Mouse (Mus musculus): ENCODE results near the gene Slco3a1. TPM values are rescaled to one million over a fixed set of nuclear protein-coding genes. Genes with fewer than 3 reads are reported as not detected.

The Slco3a1 gene
- polyA plus RNA-seq, 1 experiment from 2014 or later: 8.1 TPM

- Histone ChIP-seq H3K9me3 (no peaks in the 10 kb centered on the region), H3K4me3 (replicated peaks) (no peak overlapping the region), H3K36me3 (no peaks in the 10 kb centered on the region), H3K9ac (no peak overlapping the region), H3K4me1 (replicated peaks) (no peaks in the 10 kb centered on the region), H3K27ac (no peak overlapping the region), H3K27me3 (replicated peaks) (no peaks in the 10 kb centered on the region), H3K4me2 (replicated peaks) (no peak overlapping the region)
- WGBS: 93% methylated on average over 5 of the region's 5 CpGs
- ATAC-seq: no peak
These were observed 55.1 kb downstream of the Slco3a1 start for GRCm38 (mm10) chr7:74499470-74499869.

- no peak for ATAC-seq
- H3K4me2 ChIP-seq (replicated peaks): no peak overlapping the region
- WGBS: 85% methylated on average over 4 of the region's 4 CpGs
These were observed 56.2 kb downstream of the Slco3a1 start for GRCm38 (mm10) chr7:74498266-74498980.

GRCm38 (mm10) chr7:74497203-74497602 is 57.4 kb downstream of the Slco3a1 start:
- no peaks in the 10 kb centered on the region for H3K9me3 ChIP-seq
- H3K4me1 ChIP-seq (replicated peaks): no peaks in the 10 kb centered on the region
- no peak overlapping the region for H3K9ac ChIP-seq
- 54% methylated on average over 2 of the region's 2 CpGs for WGBS
- H3K4me3 ChIP-seq (replicated peaks): no peak overlapping the region
- no peaks in the 10 kb centered on the region for H3K27me3 ChIP-seq (replicated peaks)
- H3K27ac ChIP-seq: no peak overlapping the region
- no peak overlapping the region for H3K4me2 ChIP-seq (replicated peaks)
- H3K36me3 ChIP-seq: no peaks in the 10 kb centered on the region
- no peak for ATAC-seq

More at GRCm38 (mm10) chr7:74498266-74498980, 56.2 kb downstream of the Slco3a1 start:
- Histone ChIP-seq H3K36me3 (no peaks in the 10 kb centered on the region), H3K27me3 (replicated peaks) (no peaks in the 10 kb centered on the region), H3K4me3 (replicated peaks) (no peak overlapping the region), H3K27ac (no peak overlapping the region), H3K9me3 (no peaks in the 10 kb centered on the region), H3K9ac (no peak overlapping the region), H3K4me1 (replicated peaks) (no peaks in the 10 kb centered on the region)

GRCm38 (mm10) chr7:74495451-74495850 is 59.1 kb downstream of the Slco3a1 start:
- no peaks in the 10 kb centered on the region for H3K27me3 ChIP-seq (replicated peaks)
- H3K4me2 ChIP-seq (replicated peaks): no peak overlapping the region
- H3K9me3 ChIP-seq: no peaks in the 10 kb centered on the region
- no peak overlapping the region for H3K9ac ChIP-seq
- no peak for ATAC-seq
- no peaks in the 10 kb centered on the region for H3K36me3 ChIP-seq
- 0 out of 2 replicates have a peak, but pooled peaks cover 7% of the 10 kb centered on the region for H3K4me1 ChIP-seq (replicated peaks)
- no peak overlapping the region for H3K27ac ChIP-seq
- H3K4me3 ChIP-seq (replicated peaks): no peak overlapping the region
- WGBS: 80% methylated on average over 2 of the region's 2 CpGs

- H3K4me3 ChIP-seq (replicated peaks): no peak overlapping the region
- H3K4me1 ChIP-seq (replicated peaks): 0 out of 2 replicates have a peak, but pooled peaks cover 7% of the 10 kb centered on the region
- H3K27ac ChIP-seq: no peak overlapping the region
- H3K9me3 ChIP-seq: no peaks in the 10 kb centered on the region
- no peak for ATAC-seq
- no peak overlapping the region for H3K4me2 ChIP-seq (replicated peaks)
- no peak overlapping the region for H3K9ac ChIP-seq
- no peaks in the 10 kb centered on the region for H3K36me3 ChIP-seq
- 83% methylated on average over 1 of the region's 1 CpGs for WGBS
- H3K27me3 ChIP-seq (replicated peaks): no peaks in the 10 kb centered on the region
These were observed 60.8 kb downstream of the Slco3a1 start for GRCm38 (mm10) chr7:74493775-74494174.

- no peak overlapping the region for H3K9ac ChIP-seq
These were observed 62.8 kb downstream of the Slco3a1 start for GRCm38 (mm10) chr7:74491683-74492355.

GRCm38 (mm10) chr7:74488141-74488540 is 66.4 kb downstream of the Slco3a1 start:
- no peaks in the 10 kb centered on the region for H3K36me3 ChIP-seq
- 0 out of 2 replicates have a peak, but pooled peaks cover 7% of the 10 kb centered on the region for H3K4me1 ChIP-seq (replicated peaks)
- H3K9me3 ChIP-seq: no peaks in the 10 kb centered on the region
- 89% methylated on average over 3 of the region's 3 CpGs for WGBS
- H3K27me3 ChIP-seq (replicated peaks): no peaks in the 10 kb centered on the region
- no peak overlapping the region for H3K4me3 ChIP-seq (replicated peaks)
- no peak for ATAC-seq
- no peak overlapping the region for H3K4me2 ChIP-seq (replicated peaks)
- H3K27ac ChIP-seq: no peak overlapping the region
- H3K9ac ChIP-seq: no peak overlapping the region

More at GRCm38 (mm10) chr7:74491683-74492355, 62.8 kb downstream of the Slco3a1 start:
- WGBS: 44% methylated on average over 9 of the region's 9 CpGs
- Histone ChIP-seq H3K4me3 (replicated peaks) (no peak overlapping the region), H3K4me2 (replicated peaks) (no peak overlapping the region), H3K27ac (no peak overlapping the region), H3K27me3 (replicated peaks) (no peaks in the 10 kb centered on the region), H3K4me1 (replicated peaks) (0 out of 2 replicates have a peak, but pooled peaks cover 7% of the 10 kb centered on the region), H3K36me3 (no peaks in the 10 kb centered on the region), H3K9me3 (no peaks in the 10 kb centered on the region)
- no peak for ATAC-seq

GRCm38 (mm10) chr7:74487727-74488126 is 66.9 kb downstream of the Slco3a1 start:
- no peak for ATAC-seq
- H3K4me1 ChIP-seq (replicated peaks): 0 out of 2 replicates have a peak, but pooled peaks cover 7% of the 10 kb centered on the region
- no peak overlapping the region for H3K4me3 ChIP-seq (replicated peaks)
- no peaks in the 10 kb centered on the region for H3K36me3 ChIP-seq
- H3K9me3 ChIP-seq: no peaks in the 10 kb centered on the region
- H3K9ac ChIP-seq: no peak overlapping the region
- H3K27ac ChIP-seq: no peak overlapping the region
- no peaks in the 10 kb centered on the region for H3K27me3 ChIP-seq (replicated peaks)
- WGBS: 77% methylated on average over 3 of the region's 3 CpGs
- no peak overlapping the region for H3K4me2 ChIP-seq (replicated peaks)

GRCm38 (mm10) chr7:74486083-74486482 is 68.5 kb downstream of the Slco3a1 start:
- Histone ChIP-seq H3K27ac (no peak overlapping the region), H3K36me3 (no peaks in the 10 kb centered on the region), H3K4me3 (replicated peaks) (no peak overlapping the region), H3K9me3 (no peaks in the 10 kb centered on the region), H3K27me3 (replicated peaks) (no peaks in the 10 kb centered on the region), H3K4me2 (replicated peaks) (no peak overlapping the region), H3K9ac (no peak overlapping the region), H3K4me1 (replicated peaks) (no peaks in the 10 kb centered on the region)
- 92% methylated on average over 4 of the region's 4 CpGs for WGBS
- ATAC-seq: no peak

GRCm38 (mm10) chr7:74485669-74486068 is 68.9 kb downstream of the Slco3a1 start:
- H3K27me3 ChIP-seq (replicated peaks): no peaks in the 10 kb centered on the region
- H3K4me3 ChIP-seq (replicated peaks): no peak overlapping the region
- H3K9ac ChIP-seq: no peak overlapping the region
- no peak overlapping the region for H3K4me2 ChIP-seq (replicated peaks)
- H3K4me1 ChIP-seq (replicated peaks): no peaks in the 10 kb centered on the region
- no peak overlapping the region for H3K27ac ChIP-seq
- ATAC-seq: no peak
- 92% methylated on average over 2 of the region's 2 CpGs for WGBS
- no peaks in the 10 kb centered on the region for H3K36me3 ChIP-seq
- no peaks in the 10 kb centered on the region for H3K9me3 ChIP-seq

- Histone ChIP-seq H3K36me3 (no peaks in the 10 kb centered on the region), H3K9me3 (no peaks in the 10 kb centered on the region), H3K4me3 (replicated peaks) (no peak overlapping the region), H3K4me1 (replicated peaks) (no peaks in the 10 kb centered on the region), H3K9ac (no peak overlapping the region), H3K4me2 (replicated peaks) (no peak overlapping the region), H3K27ac (no peak overlapping the region), H3K27me3 (replicated peaks) (no peaks in the 10 kb centered on the region)
- WGBS: 89% methylated on average over 2 of the region's 2 CpGs
- no peak for ATAC-seq
These were observed 70.6 kb downstream of the Slco3a1 start for GRCm38 (mm10) chr7:74484024-74484385.

- no peak for ATAC-seq
These were observed 71.1 kb downstream of the Slco3a1 start for GRCm38 (mm10) chr7:74483294-74484023.

More at GRCm38 (mm10) chr7:74483294-74484023, 71.1 kb downstream of the Slco3a1 start:
- no peaks in the 10 kb centered on the region for H3K27me3 ChIP-seq (replicated peaks)
- 68% methylated on average over 3 of the region's 3 CpGs for WGBS
- no peaks in the 10 kb centered on the region for H3K36me3 ChIP-seq
- no peak overlapping the region for H3K4me2 ChIP-seq (replicated peaks)
- no peak overlapping the region for H3K4me3 ChIP-seq (replicated peaks)
- H3K4me1 ChIP-seq (replicated peaks): no peaks in the 10 kb centered on the region
- no peak overlapping the region for H3K27ac ChIP-seq
- H3K9ac ChIP-seq: no peak overlapping the region
- no peaks in the 10 kb centered on the region for H3K9me3 ChIP-seq
